Mouse (Mus musculus) midbrain, embryonic 15.5 days (tissue): ENCODE results near the gene Stk17b. TPM values are rescaled to one million over a fixed set of nuclear protein-coding genes. Genes with fewer than 3 reads are reported as not detected.

Experiments
- ATAC-seq: fragments of 200-750 bp; cut with Nextera tagmentation; replicated peaks from 2 replicates; pipeline ENCODE4 v1.8.0; 2017; ENCODE audit warnings: moderate TSS enrichment
- H3K27ac ChIP-seq: fragments of 300-500 bp; sonication (generic); 2 replicates; pipeline ENCODE4 v1.5.1; 2015; ENCODE audit warnings: mild to moderate bottlenecking, inconsistent platforms
- H3K27me3 ChIP-seq: fragments of 300-500 bp; sonication (generic); replicated peaks from 2 replicates; pipeline ENCODE4 v1.6.1; 2015; ENCODE audit warnings: inconsistent platforms
- H3K36me3 ChIP-seq: fragments of 300-500 bp; sonication (generic); replicated peaks from 2 replicates; pipeline ENCODE4 v1.6.1; 2015; ENCODE audit warnings: inconsistent platforms
- H3K4me1 ChIP-seq: fragments of 300-500 bp; sonication (generic); 2 replicates; pipeline ENCODE4 v1.6.1; 2015; ENCODE audit warnings: inconsistent platforms
- H3K4me2 ChIP-seq: fragments of 300-500 bp; sonication (generic); 2 replicates; pipeline ENCODE4 v1.6.1; 2015; ENCODE audit warnings: inconsistent platforms, mild to moderate bottlenecking, moderate library complexity
- H3K4me3 ChIP-seq: fragments of 300-500 bp; sonication (generic); 2 replicates; pipeline ENCODE4 v1.5.1; 2015; ENCODE audit warnings: mild to moderate bottlenecking, inconsistent platforms
- H3K9ac ChIP-seq: fragments of 300-500 bp; sonication (generic); 2 replicates; pipeline ENCODE4 v1.6.1; 2015; ENCODE audit warnings: mild to moderate bottlenecking, inconsistent platforms
- H3K9me3 ChIP-seq: fragments of 300-500 bp; sonication (generic); 2 replicates; pipeline ENCODE4 v1.6.1; 2016; ENCODE audit warnings: inconsistent platforms
- WGBS: fragments of 180-500 bp; shearing (Covaris S2); methylation state at CpG from one replicate; pipeline ENCODE4 v1.1.7; 2015; ENCODE audit warnings: mixed read lengths; 5-methylcytosine and 5-hydroxymethylcytosine counted together
- polyA plus RNA-seq: library from polyadenylated mRNA; unstranded; fragments of >200 nt; fragmentation: Nextera tagmentation; extraction: Ambion mirVana; gene quantifications from 2 replicates; pipeline ENCODE4 v1.2.1, GENCODE M21; 2015

Gene Stk17b
- polyA plus RNA-seq, 1 experiment from 2014 or later: 3.4 TPM

DNA sequence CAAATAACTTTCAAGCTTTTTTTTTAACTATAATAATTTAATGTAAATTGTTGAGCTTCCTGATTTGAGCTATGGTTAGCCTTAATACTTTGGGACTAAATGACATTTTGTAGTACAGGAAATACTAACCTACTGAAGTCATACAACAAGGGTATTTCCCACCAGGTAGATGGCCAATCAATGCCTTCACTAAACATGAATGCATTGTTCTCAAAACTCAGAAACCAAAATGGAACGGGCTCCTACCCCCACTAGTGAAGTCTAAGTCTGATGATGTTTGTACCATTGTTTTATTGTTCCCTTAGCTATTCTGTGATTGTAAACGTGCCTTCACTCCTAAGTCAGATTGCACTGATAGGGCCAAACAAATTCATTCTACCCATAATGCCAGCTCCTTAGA lies 23.2 kb upstream of the Stk17b start:
- Histone ChIP-seq H3K36me3 (0 out of 2 replicates have a peak, but pooled peaks cover 5% of the 10 kb centered on the region), H3K9me3 (no peaks in the 10 kb centered on the region), H3K4me3 (no peak overlapping the region), H3K9ac (no peak overlapping the region), H3K27ac (no peak overlapping the region), H3K4me2 (no peak overlapping the region), H3K27me3 (no peaks in the 10 kb centered on the region), H3K4me1 (no peaks in the 10 kb centered on the region)
- 83% methylated on average over 2 of the region's 2 CpGs for WGBS
- ATAC-seq: no peak

DNA sequence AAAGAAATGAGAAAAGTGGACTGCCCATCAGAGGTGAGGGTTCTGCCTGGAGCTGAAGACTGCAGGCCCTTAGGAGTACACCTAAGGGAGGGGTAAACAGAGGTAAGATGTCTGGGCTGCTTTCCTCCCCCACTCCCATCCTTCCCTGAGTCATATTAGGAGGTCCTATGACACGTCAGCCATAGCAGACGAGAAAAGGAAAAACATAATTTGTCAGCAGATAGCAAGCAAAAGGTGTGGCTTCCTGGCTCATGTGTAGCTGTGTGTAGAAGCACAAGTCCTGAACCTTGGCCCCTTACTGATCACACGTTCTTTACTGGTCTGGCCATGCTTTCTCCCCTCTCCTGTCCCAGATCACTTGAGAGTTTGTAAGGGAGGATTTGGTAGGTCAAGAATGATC lies 12.8 kb upstream of the Stk17b start:
- Histone ChIP-seq H3K9me3 (no peaks in the 10 kb centered on the region), H3K4me1 (no peaks in the 10 kb centered on the region), H3K9ac (no peak overlapping the region), H3K4me2 (no peak overlapping the region), H3K27ac (no peak overlapping the region), H3K27me3 (no peaks in the 10 kb centered on the region), H3K36me3 (no peaks in the 10 kb centered on the region), H3K4me3 (no peak overlapping the region)
- ATAC-seq: no peak
- WGBS: 83% methylated on average over 3 of the region's 3 CpGs

GRCm38 (mm10) chr1:53797074-53797473 lies 12.1 kb upstream of the Stk17b start:
- Histone ChIP-seq H3K36me3 (no peaks in the 10 kb centered on the region), H3K27me3 (no peaks in the 10 kb centered on the region), H3K4me1 (no peaks in the 10 kb centered on the region), H3K9ac (no peak overlapping the region), H3K4me3 (no peak overlapping the region), H3K27ac (no peak overlapping the region), H3K9me3 (no peaks in the 10 kb centered on the region), H3K4me2 (no peak overlapping the region)
- ATAC-seq: no peak
- WGBS: 90% methylated on average over 5 of the region's 5 CpGs

- no peak for ATAC-seq
- 89% methylated on average over 6 of the region's 6 CpGs for WGBS
- no peaks in the 10 kb centered on the region for H3K36me3 ChIP-seq
These were observed 11.2 kb upstream of the Stk17b start for GRCm38 (mm10) chr1:53796271-53796670.

DNA sequence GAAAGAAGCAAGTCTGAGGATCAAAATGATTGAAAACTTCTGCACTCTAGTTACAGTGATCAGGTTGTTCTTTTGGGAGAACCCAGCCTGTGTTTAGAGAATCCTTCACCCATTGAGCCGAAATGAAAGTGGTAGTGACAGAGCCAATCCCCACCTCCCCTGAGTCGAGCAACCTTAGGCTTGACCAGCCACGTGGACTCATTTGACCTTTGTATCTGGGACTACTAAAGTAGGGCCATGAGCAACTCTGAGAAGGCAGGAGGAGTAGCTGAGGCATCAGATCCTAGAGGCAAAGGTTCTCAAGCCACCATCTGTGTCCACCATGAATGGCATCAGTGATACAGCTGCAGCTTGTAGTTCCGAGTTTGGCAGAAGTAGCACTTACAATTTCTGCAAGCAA lies 10.6 kb upstream of the Stk17b start:
- H3K4me3 ChIP-seq: no peak overlapping the region
- 83% methylated on average over 4 of the region's 4 CpGs for WGBS
- H3K36me3 ChIP-seq: no peaks in the 10 kb centered on the region

More at GRCm38 (mm10) chr1:53796271-53796670, 11.2 kb upstream of the Stk17b start:
- no peak overlapping the region for H3K9ac ChIP-seq
- no peaks in the 10 kb centered on the region for H3K27me3 ChIP-seq
- H3K4me1 ChIP-seq: no peaks in the 10 kb centered on the region
- no peaks in the 10 kb centered on the region for H3K9me3 ChIP-seq
- H3K4me3 ChIP-seq: no peak overlapping the region
- H3K4me2 ChIP-seq: no peak overlapping the region
- no peak overlapping the region for H3K27ac ChIP-seq

DNA sequence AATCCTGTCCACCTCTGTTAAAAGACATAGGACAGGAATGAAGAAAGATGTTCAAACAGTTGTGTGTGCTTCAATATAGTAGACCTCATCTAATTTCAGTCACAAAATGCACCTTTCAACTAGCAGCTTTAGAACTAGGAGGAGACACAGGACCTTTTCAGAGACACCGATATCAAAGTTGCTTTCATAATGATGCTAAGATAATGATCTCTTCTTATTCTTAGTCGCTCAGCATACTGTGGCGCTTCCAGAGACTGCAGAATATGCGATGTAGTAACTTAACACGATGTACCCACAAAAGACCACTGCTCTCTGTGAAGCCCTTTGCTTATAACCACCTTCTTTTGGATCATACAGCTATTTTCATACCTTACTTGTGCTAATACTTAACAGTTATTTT lies 10.1 kb upstream of the Stk17b start:
- Histone ChIP-seq H3K4me2 (no peak overlapping the region), H3K36me3 (no peaks in the 10 kb centered on the region), H3K27me3 (no peaks in the 10 kb centered on the region), H3K4me1 (no peaks in the 10 kb centered on the region), H3K9me3 (no peaks in the 10 kb centered on the region), H3K27ac (no peak overlapping the region), H3K4me3 (no peak overlapping the region), H3K9ac (no peak overlapping the region)
- 89% methylated on average over 5 of the region's 5 CpGs for WGBS
- ATAC-seq: no peak

More for the DNA sequence above, 10.6 kb upstream of the Stk17b start:
- no peaks in the 10 kb centered on the region for H3K9me3 ChIP-seq
- H3K9ac ChIP-seq: no peak overlapping the region
- H3K4me2 ChIP-seq: no peak overlapping the region
- H3K27me3 ChIP-seq: no peaks in the 10 kb centered on the region
- no peak overlapping the region for H3K27ac ChIP-seq
- H3K4me1 ChIP-seq: no peaks in the 10 kb centered on the region
- no peak for ATAC-seq

GRCm38 (mm10) chr1:53794279-53794678 lies 9.3 kb upstream of the Stk17b start:
- Histone ChIP-seq H3K4me2 (no peak overlapping the region), H3K9me3 (no peaks in the 10 kb centered on the region), H3K36me3 (no peaks in the 10 kb centered on the region), H3K9ac (no peak overlapping the region), H3K27ac (no peak overlapping the region), H3K4me1 (no peaks in the 10 kb centered on the region), H3K4me3 (no peak overlapping the region), H3K27me3 (no peaks in the 10 kb centered on the region)
- 79% methylated on average over 2 of the region's 2 CpGs for WGBS
- ATAC-seq: no peak

GRCm38 (mm10) chr1:53791343-53791742 lies 6.3 kb upstream of the Stk17b start:
- no peaks in the 10 kb centered on the region for H3K4me1 ChIP-seq
- ATAC-seq: no peak
- no peak overlapping the region for H3K9ac ChIP-seq
- no peaks in the 10 kb centered on the region for H3K9me3 ChIP-seq
- H3K36me3 ChIP-seq: no peaks in the 10 kb centered on the region
- H3K4me3 ChIP-seq: no peak overlapping the region
- H3K27ac ChIP-seq: no peak overlapping the region
- no peak overlapping the region for H3K4me2 ChIP-seq
- WGBS: 86% methylated on average over 2 of the region's 2 CpGs
- H3K27me3 ChIP-seq: no peaks in the 10 kb centered on the region

DNA sequence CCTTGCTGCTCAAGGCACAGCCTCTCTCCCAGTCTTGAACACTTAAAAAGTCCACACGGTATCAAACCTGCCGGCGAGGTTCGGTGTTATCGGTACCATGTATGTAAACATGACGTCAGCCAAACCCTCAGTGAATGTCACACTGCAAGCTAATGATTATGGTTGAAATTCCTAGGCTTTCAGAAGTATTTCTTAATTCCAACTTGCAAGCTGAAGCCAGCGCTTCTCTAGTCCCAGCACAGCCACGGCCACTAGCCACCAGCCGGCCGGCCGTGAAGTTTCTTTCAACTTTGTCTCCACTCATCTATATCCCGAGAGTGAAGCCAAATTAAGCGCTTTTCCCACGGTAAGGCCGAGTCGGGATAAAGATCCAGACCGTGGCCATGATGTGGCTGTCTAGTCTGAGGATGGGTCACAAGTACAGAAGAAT lies 718 bp downstream of the Stk17b start:
- H3K36me3 ChIP-seq: no peaks in the 10 kb centered on the region
- H3K4me3 ChIP-seq: peak overlapping the region; percentile 56
- peak; percentile 55 for ATAC-seq
- H3K27me3 ChIP-seq: no peaks in the 10 kb centered on the region
- WGBS: under 1% methylated on average over 17 of the region's 17 CpGs
- peak overlapping the region; percentile 37 for H3K9ac ChIP-seq
- H3K27ac ChIP-seq: no peak overlapping the region
- no peaks in the 10 kb centered on the region for H3K9me3 ChIP-seq
- H3K4me2 ChIP-seq: peak overlapping the region; percentile 85
- H3K4me1 ChIP-seq: peaks cover 6% of the 10 kb centered on the region

- Histone ChIP-seq H3K4me1 (peaks cover 6% of the 10 kb centered on the region), H3K27ac (no peak overlapping the region), H3K9me3 (no peaks in the 10 kb centered on the region), H3K36me3 (no peaks in the 10 kb centered on the region), H3K9ac (no peak overlapping the region), H3K27me3 (no peaks in the 10 kb centered on the region), H3K4me3 (no peak overlapping the region), H3K4me2 (no peak overlapping the region)
- no peak for ATAC-seq
- 91% methylated on average over 1 of the region's 1 CpGs for WGBS
These were observed 2.1 kb downstream of the Stk17b start for GRCm38 (mm10) chr1:53782956-53783355.

GRCm38 (mm10) chr1:53782079-53782478 lies 2.9 kb downstream of the Stk17b start:
- Histone ChIP-seq H3K4me1 (peaks cover 6% of the 10 kb centered on the region), H3K36me3 (no peaks in the 10 kb centered on the region), H3K4me2 (no peak overlapping the region), H3K9me3 (no peaks in the 10 kb centered on the region), H3K27ac (no peak overlapping the region), H3K27me3 (no peaks in the 10 kb centered on the region), H3K9ac (no peak overlapping the region), H3K4me3 (no peak overlapping the region)
- 93% methylated on average over 3 of the region's 3 CpGs for WGBS
- ATAC-seq: no peak

GRCm38 (mm10) chr1:53781311-53781710 lies 3.7 kb downstream of the Stk17b start:
- Histone ChIP-seq H3K9me3 (no peaks in the 10 kb centered on the region), H3K27ac (no peak overlapping the region), H3K4me1 (peaks cover 6% of the 10 kb centered on the region), H3K27me3 (no peaks in the 10 kb centered on the region), H3K9ac (no peak overlapping the region), H3K4me3 (no peak overlapping the region), H3K4me2 (no peak overlapping the region), H3K36me3 (no peaks in the 10 kb centered on the region)
- 80% methylated on average over 1 of the region's 1 CpGs for WGBS
- no peak for ATAC-seq

GRCm38 (mm10) chr1:53776176-53776905 lies 8.7 kb downstream of the Stk17b start:
- WGBS: 94% methylated on average over 7 of the region's 7 CpGs

More at GRCm38 (mm10) chr1:53776176-53776905, 8.7 kb downstream of the Stk17b start:
- no peaks in the 10 kb centered on the region for H3K9me3 ChIP-seq
- H3K9ac ChIP-seq: no peak overlapping the region
- H3K4me3 ChIP-seq: no peak overlapping the region
- no peaks in the 10 kb centered on the region for H3K27me3 ChIP-seq
- no peak for ATAC-seq
- H3K4me2 ChIP-seq: no peak overlapping the region
- no peaks in the 10 kb centered on the region for H3K4me1 ChIP-seq
- H3K27ac ChIP-seq: no peak overlapping the region
- H3K36me3 ChIP-seq: no peaks in the 10 kb centered on the region
